Mouse (Mus musculus) erythroblast, embryonic 14.5 days (primary cell): ENCODE measurements around the gene 1700008P02Rik.

Source experiments
- GATA1 ChIP-seq: IDR thresholded peaks from 2 replicates; pipeline ENCODE4 v1.6.1; 2012; ENCODE audit warnings: low read length, inconsistent platforms, mixed read lengths
- TAL1 ChIP-seq: IDR thresholded peaks from 3 replicates; pipeline ENCODE4 v1.6.1; 2012; ENCODE audit warnings: low read length, inconsistent platforms, mixed read lengths

DNA sequence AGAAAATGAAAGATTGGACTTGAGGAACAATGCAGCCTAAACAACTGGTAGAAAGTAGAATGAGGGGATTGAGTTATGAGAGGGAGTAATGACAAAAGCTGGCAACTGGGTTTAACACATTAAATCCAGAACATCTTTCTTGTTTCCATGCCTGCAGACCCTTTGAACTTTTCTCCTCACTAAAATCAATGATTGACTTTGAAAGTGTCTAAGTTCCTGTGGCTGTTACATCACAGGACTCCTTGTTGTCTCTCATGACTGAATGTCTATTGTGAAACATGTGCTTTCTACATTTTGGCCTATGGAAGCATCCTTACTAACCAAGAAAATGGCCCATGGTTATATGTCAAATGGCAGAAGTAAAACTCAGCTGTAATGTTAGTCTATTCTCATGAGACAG lies 2.4 kb downstream of the 1700008P02Rik start:
- TF ChIP-seq TAL1, result no peak
- TF ChIP-seq GATA1, result no peak
